In the genomic region with DNA sequence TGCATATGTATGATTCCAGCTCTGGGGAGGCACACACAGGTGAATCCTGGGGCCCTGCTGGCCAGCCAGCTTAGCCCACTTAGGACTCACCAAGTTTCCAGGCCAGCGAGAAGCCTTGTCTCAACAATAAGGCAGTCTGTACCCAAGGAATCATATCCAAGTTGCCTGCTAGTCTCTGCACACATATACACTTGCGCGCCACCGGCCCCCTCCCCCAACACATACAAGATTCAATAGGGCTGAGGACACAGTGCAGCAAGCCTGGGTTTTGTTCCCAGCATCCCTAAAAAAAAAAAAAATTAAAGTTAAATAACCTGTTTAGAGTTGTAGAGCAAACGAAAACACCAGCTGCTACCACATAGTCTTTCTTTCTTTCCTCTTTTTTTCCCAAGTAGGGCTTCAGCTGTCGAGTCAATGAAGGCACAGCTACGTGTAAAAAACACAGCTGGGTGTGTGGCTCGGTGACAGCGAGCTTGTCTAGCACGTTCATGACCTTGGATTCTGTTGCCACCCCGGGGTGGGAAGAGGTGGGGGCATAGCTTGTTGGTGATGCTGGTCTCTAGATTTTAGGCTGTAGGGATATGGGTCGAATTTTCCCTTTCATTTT, we compare ENCODE assay signal across 22 mouse cellular contexts. TPM values are rescaled to one million over a fixed set of nuclear protein-coding genes. Genes with fewer than 3 reads are reported as not detected.
DNase-seq lines count a peak whose midpoint lies in the region; ATAC-seq and TF ChIP-seq lines count a peak whose summit lies in the region.
"Had no signal": no experiment of that assay in that cellular context is flagged by ENCODE, and none has a peak within 500 bp of the region (broad histone marks: within the 10 kb centered on the region; RNA-seq: fewer than 3 reads in every experiment).

No protein-coding gene starts in this region.

- H3K9ac ChIP-seq in hindbrain, embryonic 11.5 days (ENCODE audit: low read depth, low read length): no peak overlapping the region
- no peak overlapping the region for H3K9ac ChIP-seq in forebrain, embryonic 13.5 days
- H3K9ac ChIP-seq in forebrain, postnatal 0 days: no peak overlapping the region
- H3K9ac ChIP-seq: embryonic facial prominence, embryonic 12.5 days; heart, embryonic 13.5 days had no signal

- H3K9me3 ChIP-seq in hindbrain, embryonic 10.5 days: no peaks in the 10 kb centered on the region
- no peaks in the 10 kb centered on the region for H3K9me3 ChIP-seq in hindbrain, embryonic 11.5 days (ENCODE audit: control insufficient read depth, low read length)
- no peaks in the 10 kb centered on the region for H3K9me3 ChIP-seq in forebrain, embryonic 13.5 days (replicated peaks)
- no peaks in the 10 kb centered on the region for H3K9me3 ChIP-seq in forebrain, postnatal 0 days (ENCODE audit: low read length)
- H3K9me3 ChIP-seq: embryonic facial prominence, embryonic 12.5 days; G1E; heart, embryonic 13.5 days had no signal

- TF ChIP-seq POLR2A in brain, embryonic 14.5 days (IDR thresholded peaks at IDR 0.05; ENCODE audit: borderline replicate concordance, extremely low read depth, insufficient read depth, insufficient read length, poor library complexity, severe bottlenecking): no peak

- TF ChIP-seq CTCF in brain, embryonic 14.5 days (IDR thresholded peaks at IDR 0.05; ENCODE audit: borderline replicate concordance, extremely low read depth, insufficient read depth, insufficient read length): no peak
- no peak for TF ChIP-seq CTCF in forebrain, postnatal 0 days (IDR thresholded peaks at IDR 0.05; ENCODE audit: low read depth)

- H3K4me1 ChIP-seq in hindbrain, embryonic 10.5 days (replicated peaks): peaks cover 35% of the 10 kb centered on the region
- H3K4me1 ChIP-seq in hindbrain, embryonic 11.5 days (replicated peaks; ENCODE audit: control insufficient read depth, insufficient read depth, low read length): 0 out of 2 replicates have a peak, but pooled peaks cover 2% of the 10 kb centered on the region
- H3K4me1 ChIP-seq in forebrain, embryonic 13.5 days: peaks cover 34% of the 10 kb centered on the region
- H3K4me1 ChIP-seq in forebrain, postnatal 0 days (ENCODE audit: insufficient read depth): 0 out of 2 replicates have a peak, but pooled peaks cover 6% of the 10 kb centered on the region

- no peak overlapping the region for H3K4me2 ChIP-seq in hindbrain, embryonic 11.5 days (replicated peaks; ENCODE audit: low read depth, low read length)
- no peak overlapping the region for H3K4me2 ChIP-seq in forebrain, embryonic 13.5 days
- no peak overlapping the region for H3K4me2 ChIP-seq in forebrain, postnatal 0 days (ENCODE audit: low read depth)
- H3K4me2 ChIP-seq: embryonic facial prominence, embryonic 12.5 days; heart, embryonic 13.5 days had no signal

- no peak for DNase-seq in hindbrain, embryonic 10.5 days (ENCODE audit: low spot score)
- DNase-seq in hindbrain, embryonic 11.5 days (ENCODE audit: low spot score): no peak
- DNase-seq in brain, embryonic 14.5 days (ENCODE audit: low read depth): peak; percentile 83
- DNase-seq in forebrain, postnatal 0 days: peak; percentile 44
- DNase-seq in gastrocnemius, adult 8-10 months (ENCODE audit: low spot score in 2 of 2): no peak
- DNase-seq in kidney, adult 18-20 months: no peak
- no peak for DNase-seq in thymus, postnatal 10 days (ENCODE audit: low spot score in 2 of 2)
- DNase-seq: adrenal gland, adult 8-10 months; adrenal gland, postnatal 36 days; cerebellum, adult 18-20 months; cerebellum, adult 9-11 months; cerebellum, postnatal 36 days; gastrocnemius, postnatal 25 days; heart, postnatal 4 days; kidney, adult 9 months had no signal

- H3K4me3 ChIP-seq in hindbrain, embryonic 10.5 days: no peak overlapping the region
- H3K4me3 ChIP-seq in hindbrain, embryonic 11.5 days (ENCODE audit: low read depth, low read length): no peak overlapping the region
- no peak overlapping the region for H3K4me3 ChIP-seq in forebrain, embryonic 13.5 days
- H3K4me3 ChIP-seq in forebrain, postnatal 0 days (ENCODE audit: low read depth, low read length): no peak overlapping the region
- H3K4me3 ChIP-seq: embryonic facial prominence, embryonic 12.5 days; heart, embryonic 13.5 days had no signal

- H3K27ac ChIP-seq in hindbrain, embryonic 10.5 days: peak overlapping the region; percentile 24; the same call in 1 of the 2 replicates
- H3K27ac ChIP-seq in hindbrain, embryonic 11.5 days (ENCODE audit: low read depth, low read length): no peak overlapping the region
- H3K27ac ChIP-seq in forebrain, embryonic 13.5 days: peak overlapping the region; percentile 59
- H3K27ac ChIP-seq in forebrain, postnatal 0 days (ENCODE audit: low read depth, low read length): no peak overlapping the region
- H3K27ac ChIP-seq: embryonic facial prominence, embryonic 12.5 days; heart, embryonic 13.5 days had no signal

- 79% methylated on average over 12 of the region's 12 CpGs for WGBS in hindbrain, embryonic 10.5 days
- WGBS in hindbrain, embryonic 11.5 days: 76% methylated on average over 12 of the region's 12 CpGs
- 56% methylated on average over 12 of the region's 12 CpGs for WGBS in forebrain, embryonic 13.5 days
- 36% methylated on average over 12 of the region's 12 CpGs for WGBS in forebrain, postnatal 0 days

- ATAC-seq in hindbrain, embryonic 11.5 days (ENCODE audit: low FRiP score): no peak
- ATAC-seq in forebrain, embryonic 13.5 days: peak; percentile 75
- ATAC-seq in forebrain, postnatal 0 days: peak; percentile 62
- ATAC-seq: hindbrain, embryonic 16.5 days; inflammation-experienced regulatory T-cells, adult 6 months; intestine, postnatal 0 days had no signal

- no peaks in the 10 kb centered on the region for H3K27me3 ChIP-seq in hindbrain, embryonic 10.5 days (ENCODE audit: insufficient read depth, poor library complexity, severe bottlenecking)
- H3K27me3 ChIP-seq in hindbrain, embryonic 11.5 days (ENCODE audit: control insufficient read depth, insufficient read depth, low read length): no peaks in the 10 kb centered on the region
- H3K27me3 ChIP-seq in forebrain, embryonic 13.5 days: no peaks in the 10 kb centered on the region
- H3K27me3 ChIP-seq in forebrain, postnatal 0 days (ENCODE audit: insufficient read depth, low read length): no peaks in the 10 kb centered on the region
- H3K27me3 ChIP-seq: embryonic facial prominence, embryonic 12.5 days; heart, embryonic 13.5 days had no signal

- H3K36me3 ChIP-seq in hindbrain, embryonic 10.5 days: no peaks in the 10 kb centered on the region
- no peaks in the 10 kb centered on the region for H3K36me3 ChIP-seq in hindbrain, embryonic 11.5 days (ENCODE audit: control insufficient read depth, insufficient read depth, low read length)
- H3K36me3 ChIP-seq in forebrain, embryonic 13.5 days (ENCODE audit: poor library complexity, severe bottlenecking): no peaks in the 10 kb centered on the region
- H3K36me3 ChIP-seq in forebrain, postnatal 0 days (ENCODE audit: insufficient read depth): no peaks in the 10 kb centered on the region
- H3K36me3 ChIP-seq: embryonic facial prominence, embryonic 12.5 days; G1E; heart, embryonic 13.5 days had no signal

RNA-seq across cellular contexts. Expression of a gene that starts 37.9 kb away (rescaled TPM):
- 12.1 and 14.5 TPM in 2 replicates for polyA plus RNA-seq in hindbrain, embryonic 10.5 days (2016; fragmentation: Nextera tagmentation; extraction: Ambion mirVana)
- 13.0 and 13.1 TPM in 2 replicates for polyA plus RNA-seq in hindbrain, embryonic 11.5 days (2014; fragmentation: Nextera tagmentation; extraction: Ambion mirVana)
- polyA plus RNA-seq in brain, embryonic 14.5 days (2012; rRNA removed): 15.4 and 33.5 TPM in 2 replicates
- 6.7 and 7.6 TPM in 2 replicates for polyA plus RNA-seq in forebrain, embryonic 13.5 days (2015; fragmentation: Nextera tagmentation; extraction: Ambion mirVana)
- total RNA-seq in forebrain, postnatal 0 days (2014; rRNA removed): 10.9 and 15.7 TPM in 2 replicates
- polyA plus RNA-seq in forebrain, postnatal 0 days (2015; fragmentation: Nextera tagmentation; extraction: Ambion mirVana): 15.5 and 20.4 TPM in 2 replicates
- under 1 TPM; 0.36 to 0.67 (median 0.45) TPM for total RNA-seq in gastrocnemius, adult 8-10 months (2022)
- polyA plus RNA-seq: G1E had no signal

RNA-seq across cellular contexts. Expression of a gene that starts 39.6 kb away (rescaled TPM):
- polyA plus RNA-seq in hindbrain, embryonic 10.5 days (2016; fragmentation: Nextera tagmentation; extraction: Ambion mirVana): 36.1 and 45.3 TPM in 2 replicates
- polyA plus RNA-seq in hindbrain, embryonic 11.5 days (2014; fragmentation: Nextera tagmentation; extraction: Ambion mirVana): 29.5 and 30.4 TPM in 2 replicates
- polyA plus RNA-seq in brain, embryonic 14.5 days (2012; rRNA removed): 70.0 and 94.1 TPM in 2 replicates
- 42.3 and 46.9 TPM in 2 replicates for polyA plus RNA-seq in forebrain, embryonic 13.5 days (2015; fragmentation: Nextera tagmentation; extraction: Ambion mirVana)
- 23.2 and 26.9 TPM in 2 replicates for total RNA-seq in forebrain, postnatal 0 days (2014; rRNA removed)
- 26.6 and 29.8 TPM in 2 replicates for polyA plus RNA-seq in forebrain, postnatal 0 days (2015; fragmentation: Nextera tagmentation; extraction: Ambion mirVana)
- total RNA-seq in gastrocnemius, adult 8-10 months (2022): 1 to 10 TPM; 7.9 to 9.0 (median 8.6) TPM

Comparison
In these comparisons a context has a peak if more than half of its experiments do, and no peak if none do; other contexts are left out.
1. H3K27ac ChIP-seq: peak in hindbrain, embryonic 10.5 days (single experiment) and forebrain, embryonic 13.5 days (single experiment); none in hindbrain, embryonic 11.5 days (single experiment) and forebrain, postnatal 0 days (single experiment).
2. DNase-seq: peak in brain, embryonic 14.5 days (single experiment) and forebrain, postnatal 0 days (single experiment); none in hindbrain, embryonic 10.5 days (single experiment), hindbrain, embryonic 11.5 days (single experiment), gastrocnemius, adult 8-10 months (0 of 2), kidney, adult 18-20 months (single experiment) and thymus, postnatal 10 days (0 of 2).